Mouse (Mus musculus) forebrain, postnatal 0 days (tissue): ENCODE results near the gene Lrp2. TPM values are rescaled to one million over a fixed set of nuclear protein-coding genes. Genes with fewer than 3 reads are reported as not detected.

Experiments used
- ATAC-seq: fragments of 200-750 bp; cut with Nextera tagmentation; 2 replicates; pipeline ENCODE4 v1.8.0; 2017; ENCODE audit warnings: mild to moderate bottlenecking, moderate library complexity
- DNase-seq: peaks from one replicate; pipeline ENCODE4 v3.0.0-alpha.2; 2015
- H3K27ac ChIP-seq: fragments of 300-500 bp; sonication (generic); 2 replicates; pipeline ENCODE4 v1.5.1; 2014; ENCODE audit warnings: low read depth, mild to moderate bottlenecking, antibody characterized with exemption, low read length, moderate library complexity, mixed read lengths
- H3K27me3 ChIP-seq: fragments of 300-500 bp; sonication (generic); 2 replicates; pipeline ENCODE4 v1.6.1; 2014; ENCODE audit warnings: mild to moderate bottlenecking, low read length, mixed read lengths; ENCODE audit not compliant: insufficient read depth
- H3K36me3 ChIP-seq: fragments of 300-500 bp; sonication (generic); 2 replicates; pipeline ENCODE4 v1.6.1; 2014; ENCODE audit warnings: mild to moderate bottlenecking, moderate library complexity; ENCODE audit not compliant: insufficient read depth
- H3K4me1 ChIP-seq: fragments of 300-500 bp; sonication (generic); 2 replicates; pipeline ENCODE4 v1.6.1; 2014; ENCODE audit warnings: antibody characterized with exemption; ENCODE audit not compliant: insufficient read depth
- H3K4me2 ChIP-seq: fragments of 300-500 bp; sonication (generic); 2 replicates; pipeline ENCODE4 v1.6.1; 2014; ENCODE audit warnings: low read depth, mild to moderate bottlenecking, moderate library complexity
- H3K4me3 ChIP-seq: fragments of 300-500 bp; sonication (generic); 2 replicates; pipeline ENCODE4 v1.5.1; 2014; ENCODE audit warnings: low read depth, low read length, mixed read lengths
- H3K9ac ChIP-seq: fragments of 300-500 bp; sonication (generic); 2 replicates; pipeline ENCODE4 v1.6.1; 2014; ENCODE audit warnings: mild to moderate bottlenecking
- H3K9me3 ChIP-seq: fragments of 300-500 bp; sonication (generic); 2 replicates; pipeline ENCODE4 v1.6.1; 2016; ENCODE audit warnings: low read length
- CTCF ChIP-seq: sonication (generic); IDR thresholded peaks from 2 replicates; pipeline ENCODE4 v1.5.1; 2016; ENCODE audit warnings: antibody characterized with exemption, control low read depth, low read depth
- WGBS: fragments of 180-500 bp; shearing (Covaris S2); extraction: QIAGEN DNeasy Blood & Tissue Kit; methylation state at CpG from one replicate; pipeline ENCODE4 v1.1.7; 2014; 5-methylcytosine and 5-hydroxymethylcytosine counted together
- polyA plus RNA-seq: library from polyadenylated mRNA; unstranded; fragments of >200 nt; fragmentation: Nextera tagmentation; extraction: Ambion mirVana; gene quantifications from 2 replicates; pipeline ENCODE4 v1.2.1, GENCODE M21; 2015
- total RNA-seq: library from RNA; depleted of rRNA; stranded (reverse); fragments of >200 nt; gene quantifications from 2 replicates; pipeline ENCODE4 v1.2.3, GENCODE M21; 2014

The Lrp2 gene
- total and polyA plus RNA-seq, 2 experiments from 2014 or later = 0.15 to 1.3 TPM

- Histone ChIP-seq H3K27ac (no peak overlapping the region), H3K9ac (no peak overlapping the region), H3K4me1 (no peaks in the 10 kb centered on the region), H3K27me3 (no peaks in the 10 kb centered on the region), H3K9me3 (no peaks in the 10 kb centered on the region), H3K4me3 (no peak overlapping the region), H3K4me2 (no peak overlapping the region), H3K36me3 (no peaks in the 10 kb centered on the region)
- TF ChIP-seq CTCF = no peak
- ATAC-seq (no peak), DNase-seq (no peak)
- WGBS = 77% methylated on average over 3 of the region's 3 CpGs
Observed at GRCm38 (mm10) chr2:69574261-69574660, 11.6 kb downstream of the Lrp2 start.

GRCm38 (mm10) chr2:69573733-69574054 lies 12.2 kb downstream of the Lrp2 start:
- H3K27me3 ChIP-seq = no peaks in the 10 kb centered on the region
- DNase-seq (no peak), ATAC-seq (no peak)
- no peaks in the 10 kb centered on the region for H3K36me3 ChIP-seq
- no peaks in the 10 kb centered on the region for H3K4me1 ChIP-seq
- H3K4me2 ChIP-seq = no peak overlapping the region
- H3K9me3 ChIP-seq = no peaks in the 10 kb centered on the region
- H3K9ac ChIP-seq = no peak overlapping the region
- no peak for TF ChIP-seq CTCF
- no peak overlapping the region for H3K4me3 ChIP-seq
- no peak overlapping the region for H3K27ac ChIP-seq

- WGBS = 37% methylated on average over 5 of the region's 5 CpGs
- DNase-seq = no peak
- peak; percentile 53; the same call in 1 of the 2 replicates for ATAC-seq
Observed at GRCm38 (mm10) chr2:69573038-69573732, 12.7 kb downstream of the Lrp2 start.

GRCm38 (mm10) chr2:69570556-69570955 lies 15.3 kb downstream of the Lrp2 start:
- Histone ChIP-seq H3K36me3 (no peaks in the 10 kb centered on the region), H3K4me3 (no peak overlapping the region), H3K4me2 (no peak overlapping the region), H3K9me3 (no peaks in the 10 kb centered on the region), H3K4me1 (no peaks in the 10 kb centered on the region), H3K27ac (no peak overlapping the region), H3K9ac (no peak overlapping the region), H3K27me3 (no peaks in the 10 kb centered on the region)
- WGBS = 81% methylated on average over 6 of the region's 6 CpGs
- TF ChIP-seq CTCF = no peak
- no peak for DNase-seq
- ATAC-seq = no peak

More at GRCm38 (mm10) chr2:69573038-69573732, 12.7 kb downstream of the Lrp2 start:
- no peak overlapping the region for H3K4me2 ChIP-seq
- no peaks in the 10 kb centered on the region for H3K9me3 ChIP-seq
- H3K9ac ChIP-seq = no peak overlapping the region
- no peak overlapping the region for H3K27ac ChIP-seq
- H3K4me1 ChIP-seq = no peaks in the 10 kb centered on the region
- no peaks in the 10 kb centered on the region for H3K27me3 ChIP-seq
- TF ChIP-seq CTCF = no peak
- no peak overlapping the region for H3K4me3 ChIP-seq
- H3K36me3 ChIP-seq = no peaks in the 10 kb centered on the region

GRCm38 (mm10) chr2:69566281-69566680 lies 19.6 kb downstream of the Lrp2 start:
- Histone ChIP-seq H3K9me3 (no peaks in the 10 kb centered on the region), H3K4me2 (no peak overlapping the region), H3K27me3 (no peaks in the 10 kb centered on the region), H3K4me1 (no peaks in the 10 kb centered on the region), H3K36me3 (no peaks in the 10 kb centered on the region), H3K9ac (no peak overlapping the region), H3K27ac (no peak overlapping the region), H3K4me3 (no peak overlapping the region)
- no peak for TF ChIP-seq CTCF
- DNase-seq (no peak), ATAC-seq (no peak)
- 71% methylated on average over 7 of the region's 7 CpGs for WGBS

GRCm38 (mm10) chr2:69563492-69563891 lies 22.4 kb downstream of the Lrp2 start:
- no peak overlapping the region for H3K4me2 ChIP-seq
- H3K9ac ChIP-seq = no peak overlapping the region
- ATAC-seq (no peak), DNase-seq (no peak)
- H3K27me3 ChIP-seq = no peaks in the 10 kb centered on the region
- H3K4me3 ChIP-seq = no peak overlapping the region
- H3K27ac ChIP-seq = no peak overlapping the region
- no peaks in the 10 kb centered on the region for H3K9me3 ChIP-seq
- no peaks in the 10 kb centered on the region for H3K36me3 ChIP-seq
- 86% methylated on average over 6 of the region's 6 CpGs for WGBS
- no peaks in the 10 kb centered on the region for H3K4me1 ChIP-seq
- no peak for TF ChIP-seq CTCF

GRCm38 (mm10) chr2:69562761-69563160 lies 23.1 kb downstream of the Lrp2 start:
- no peak for TF ChIP-seq CTCF
- 68% methylated on average over 5 of the region's 5 CpGs for WGBS
- Histone ChIP-seq H3K4me2 (no peak overlapping the region), H3K27me3 (no peaks in the 10 kb centered on the region), H3K4me1 (no peaks in the 10 kb centered on the region), H3K4me3 (no peak overlapping the region), H3K9ac (no peak overlapping the region), H3K36me3 (no peaks in the 10 kb centered on the region), H3K27ac (no peak overlapping the region), H3K9me3 (no peaks in the 10 kb centered on the region)
- ATAC-seq = no peak
- no peak for DNase-seq
